Mouse (Mus musculus): ENCODE measurements around the gene Ifrd2. TPM values are rescaled to one million over a fixed set of nuclear protein-coding genes. Genes with fewer than 3 reads are reported as not detected.

Ifrd2 gene
- polyA plus RNA-seq, 1 experiment from 2014 or later = 14.5 TPM

DNA sequence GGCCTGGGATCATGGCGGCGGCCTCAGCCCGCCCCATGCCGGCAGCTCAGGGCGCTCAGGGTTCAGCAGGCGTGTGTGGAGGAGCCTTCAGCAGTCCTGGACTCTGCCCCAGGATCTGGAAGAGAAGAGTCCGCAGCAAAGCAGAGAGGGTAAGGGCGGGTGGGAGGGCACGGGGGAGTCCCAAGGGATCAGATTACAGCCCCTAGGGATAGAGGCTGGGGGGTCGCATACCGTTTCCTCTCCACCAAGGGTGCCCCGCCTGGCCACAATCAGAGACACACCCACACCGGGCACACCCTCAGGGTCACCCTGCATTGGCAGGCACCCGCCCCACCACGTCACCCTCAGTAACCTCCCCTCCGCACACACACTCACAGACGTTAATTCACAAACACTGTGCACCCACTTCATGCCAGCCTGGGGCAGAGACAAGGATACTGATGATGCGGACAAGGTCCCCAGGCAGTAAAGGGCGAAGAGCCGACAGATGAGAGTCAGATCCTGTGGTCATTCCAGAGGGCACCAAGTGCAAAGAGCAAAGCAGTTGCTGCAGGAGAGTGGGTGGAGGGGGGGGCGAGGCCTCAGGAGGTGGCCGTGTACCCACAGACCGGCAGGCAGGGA is 17.7 kb downstream of the Ifrd2 start:
- Histone ChIP-seq H3K4me1 (ENCODE audit: control insufficient read depth, insufficient read depth, low read length) (0 out of 2 replicates have a peak, but pooled peaks cover 17% of the 10 kb centered on the region), H3K9ac (replicated peaks; ENCODE audit: low read length) (no peak overlapping the region), H3K27me3 (ENCODE audit: control insufficient read depth, insufficient read depth, low read length) (no peaks in the 10 kb centered on the region), H3K9me3 (ENCODE audit: control insufficient read depth, low read length) (no peaks in the 10 kb centered on the region), H3K4me2 (ENCODE audit: low read length) (0 out of 2 replicates have a peak overlapping the region, but pooled peaks have one; percentile 5), H3K4me3 (replicated peaks; ENCODE audit: low read depth, low read length) (no peak overlapping the region), H3K36me3 (ENCODE audit: control insufficient read depth, insufficient read depth, low read length) (no peaks in the 10 kb centered on the region), H3K27ac (replicated peaks; ENCODE audit: low read depth, low read length) (no peak overlapping the region)
- WGBS = 39% methylated on average over 23 of the region's 23 CpGs
- no peak for ATAC-seq (ENCODE audit: low FRiP score, low TSS enrichment)
- no peak for DNase-seq

DNA sequence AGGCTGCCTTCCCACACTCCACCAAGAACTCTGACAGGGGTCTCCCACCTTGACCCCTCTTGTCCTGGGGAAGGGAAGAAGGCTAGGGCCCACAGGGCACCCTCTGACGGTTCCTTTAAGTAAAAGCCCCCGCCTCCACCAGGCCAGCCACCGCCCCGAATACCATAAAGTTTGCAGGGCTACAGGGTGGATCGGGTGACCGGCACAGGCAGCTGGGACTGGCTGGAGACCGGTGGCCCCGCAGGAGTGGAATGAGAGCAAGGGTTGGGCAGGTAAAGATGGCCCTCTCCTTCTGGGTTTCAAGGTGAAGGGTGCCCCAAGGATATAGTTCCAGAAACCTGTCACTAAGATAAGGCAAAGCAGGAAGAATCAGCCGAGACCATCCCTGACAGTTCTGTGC is 19.1 kb downstream of the Ifrd2 start:
- H3K27ac ChIP-seq (replicated peaks; ENCODE audit: low read depth, low read length) = no peak overlapping the region
- no peaks in the 10 kb centered on the region for H3K9me3 ChIP-seq (ENCODE audit: control insufficient read depth, low read length)
- no peak overlapping the region for H3K4me3 ChIP-seq (replicated peaks; ENCODE audit: low read depth, low read length)
- no peaks in the 10 kb centered on the region for H3K36me3 ChIP-seq (ENCODE audit: control insufficient read depth, insufficient read depth, low read length)
- H3K4me1 ChIP-seq (ENCODE audit: control insufficient read depth, insufficient read depth, low read length) = peaks cover 21% of the 10 kb centered on the region
- 20% methylated on average over 9 of the region's 9 CpGs for WGBS
- no peaks in the 10 kb centered on the region for H3K27me3 ChIP-seq (ENCODE audit: control insufficient read depth, insufficient read depth, low read length)
- ATAC-seq (ENCODE audit: low FRiP score, low TSS enrichment) (no peak), DNase-seq (no peak)
- H3K4me2 ChIP-seq (ENCODE audit: low read length) = no peak overlapping the region
- no peak overlapping the region for H3K9ac ChIP-seq (replicated peaks; ENCODE audit: low read length)

DNA sequence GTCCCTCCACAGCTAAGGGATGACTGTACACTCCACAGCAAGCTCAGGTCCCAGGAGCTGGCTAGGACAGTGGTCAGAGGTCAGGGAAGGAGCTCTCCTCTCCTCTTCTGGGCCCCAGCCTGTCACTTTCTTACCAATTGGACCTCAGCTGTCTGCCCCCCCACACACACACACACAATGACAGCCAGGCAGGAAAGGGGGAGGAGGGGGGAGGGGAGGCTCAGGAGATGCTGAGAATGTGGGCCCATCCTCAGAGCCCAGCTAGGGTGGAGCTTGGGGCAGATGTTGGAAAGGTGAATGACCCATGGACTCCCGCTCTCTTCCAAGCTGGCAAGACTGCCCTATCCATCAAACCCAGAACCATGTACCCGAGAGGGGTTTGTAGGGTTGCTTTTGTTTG is 19.6 kb downstream of the Ifrd2 start:
- no peaks in the 10 kb centered on the region for H3K27me3 ChIP-seq (ENCODE audit: control insufficient read depth, insufficient read depth, low read length)
- 72% methylated on average over 2 of the region's 2 CpGs for WGBS
- no peak overlapping the region for H3K27ac ChIP-seq (replicated peaks; ENCODE audit: low read depth, low read length)
- ATAC-seq (ENCODE audit: low FRiP score, low TSS enrichment) (no peak), DNase-seq (no peak)
- H3K4me1 ChIP-seq (ENCODE audit: control insufficient read depth, insufficient read depth, low read length) = peaks cover 26% of the 10 kb centered on the region
- no peak overlapping the region for H3K9ac ChIP-seq (replicated peaks; ENCODE audit: low read length)
- no peaks in the 10 kb centered on the region for H3K9me3 ChIP-seq (ENCODE audit: control insufficient read depth, low read length)
- no peaks in the 10 kb centered on the region for H3K36me3 ChIP-seq (ENCODE audit: control insufficient read depth, insufficient read depth, low read length)
- H3K4me3 ChIP-seq (replicated peaks; ENCODE audit: low read depth, low read length) = no peak overlapping the region
- H3K4me2 ChIP-seq (ENCODE audit: low read length) = no peak overlapping the region

DNA sequence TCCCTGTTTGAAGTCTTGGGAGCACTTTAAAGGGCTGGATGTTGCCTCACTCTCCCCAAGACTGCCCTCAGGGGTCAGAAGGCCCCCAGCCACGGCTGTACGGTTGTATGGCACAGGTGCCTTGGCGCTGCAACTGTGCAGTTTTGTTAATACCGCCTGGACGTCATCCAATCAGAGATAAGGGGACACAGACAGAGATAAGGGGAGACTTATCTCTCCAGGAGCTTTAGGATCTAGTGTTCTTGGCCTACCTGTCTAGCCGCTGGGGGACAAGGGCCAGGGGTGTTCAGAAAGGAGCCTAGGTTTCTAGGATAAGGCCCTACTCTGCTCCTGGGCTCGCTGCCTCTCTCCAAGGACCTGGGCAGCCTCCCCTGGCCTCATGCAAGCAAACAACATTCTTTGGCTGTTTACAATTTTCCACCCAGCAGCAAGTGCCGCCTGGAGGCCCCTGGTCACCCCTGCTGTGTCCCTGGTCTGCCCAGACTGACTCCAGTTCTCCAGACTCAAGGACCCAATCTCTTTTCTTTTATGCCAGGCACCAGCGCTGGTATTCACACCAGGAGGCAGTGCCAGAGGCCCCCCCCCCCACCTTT is 20.3 kb downstream of the Ifrd2 start:
- H3K27ac ChIP-seq (replicated peaks; ENCODE audit: low read depth, low read length) = no peak overlapping the region
- H3K4me3 ChIP-seq (replicated peaks; ENCODE audit: low read depth, low read length) = no peak overlapping the region
- no peak overlapping the region for H3K9ac ChIP-seq (replicated peaks; ENCODE audit: low read length)
- DNase-seq (no peak), ATAC-seq (ENCODE audit: low FRiP score, low TSS enrichment) (no peak)
- no peaks in the 10 kb centered on the region for H3K9me3 ChIP-seq (ENCODE audit: control insufficient read depth, low read length)
- no peaks in the 10 kb centered on the region for H3K36me3 ChIP-seq (ENCODE audit: control insufficient read depth, insufficient read depth, low read length)
- H3K4me2 ChIP-seq (ENCODE audit: low read length) = no peak overlapping the region
- peaks cover 25% of the 10 kb centered on the region for H3K4me1 ChIP-seq (ENCODE audit: control insufficient read depth, insufficient read depth, low read length)
- no peaks in the 10 kb centered on the region for H3K27me3 ChIP-seq (ENCODE audit: control insufficient read depth, insufficient read depth, low read length)
- WGBS = 63% methylated on average over 9 of the region's 9 CpGs

DNA sequence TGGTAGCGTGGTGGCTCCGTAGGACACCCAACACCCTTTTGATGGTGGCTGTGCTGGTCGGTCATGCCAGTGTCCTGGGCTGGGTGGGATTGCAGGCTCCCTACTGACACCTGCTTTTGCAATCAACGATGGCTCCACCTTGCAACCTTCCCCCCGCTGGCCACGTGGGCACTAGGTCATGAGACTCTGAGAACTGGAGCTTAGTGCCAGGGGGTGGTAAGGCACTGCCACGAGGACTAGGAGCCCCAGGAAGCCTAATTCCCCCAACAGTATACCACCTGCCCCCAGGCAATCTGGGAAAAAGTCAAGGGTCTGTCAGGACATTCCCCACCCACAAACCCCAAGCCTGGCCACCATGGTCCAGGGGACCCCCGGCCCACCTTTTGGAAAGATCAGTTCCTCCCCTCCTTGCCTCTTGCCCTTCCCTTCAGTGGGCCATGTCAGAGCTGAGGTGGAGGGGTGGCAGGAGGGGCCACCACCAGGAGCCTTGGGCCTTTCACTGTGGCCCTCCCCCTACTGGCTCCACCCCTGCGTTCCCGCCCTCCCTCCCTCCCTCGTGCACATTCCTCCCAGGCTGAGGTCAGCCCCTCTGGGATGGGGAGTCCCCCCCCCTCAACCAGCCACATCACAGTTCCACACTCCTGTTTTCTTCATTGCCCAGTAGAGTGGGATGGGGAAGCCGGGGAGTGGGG is 21.4 kb downstream of the Ifrd2 start, which contains the start of gene Sema3b:
TSS of gene Sema3b (minus strand) at position 489 of the 692 bp plus-strand sequence.
- Histone ChIP-seq H3K4me3 (replicated peaks; ENCODE audit: low read depth, low read length) (no peak within 1 kb of the TSS), H3K27ac (replicated peaks; ENCODE audit: low read depth, low read length) (no peak within 1 kb of the TSS), H3K27me3 (ENCODE audit: control insufficient read depth, insufficient read depth, low read length) (no peaks in the 10 kb centered on the region), H3K9ac (replicated peaks; ENCODE audit: low read length) (no peak within 1 kb of the TSS), H3K9me3 (ENCODE audit: control insufficient read depth, low read length) (no peaks in the 10 kb centered on the region), H3K4me1 (ENCODE audit: control insufficient read depth, insufficient read depth, low read length) (peaks cover 29% of the 10 kb centered on the region), H3K4me2 (ENCODE audit: low read length) (no peak within 1 kb of the TSS), H3K36me3 (ENCODE audit: control insufficient read depth, insufficient read depth, low read length) (peaks cover 2% of the 10 kb centered on the region)
- WGBS = 43% methylated on average over 12 of the region's 12 CpGs
- no peak for ATAC-seq (ENCODE audit: low FRiP score, low TSS enrichment)
- DNase-seq = no peak

DNA sequence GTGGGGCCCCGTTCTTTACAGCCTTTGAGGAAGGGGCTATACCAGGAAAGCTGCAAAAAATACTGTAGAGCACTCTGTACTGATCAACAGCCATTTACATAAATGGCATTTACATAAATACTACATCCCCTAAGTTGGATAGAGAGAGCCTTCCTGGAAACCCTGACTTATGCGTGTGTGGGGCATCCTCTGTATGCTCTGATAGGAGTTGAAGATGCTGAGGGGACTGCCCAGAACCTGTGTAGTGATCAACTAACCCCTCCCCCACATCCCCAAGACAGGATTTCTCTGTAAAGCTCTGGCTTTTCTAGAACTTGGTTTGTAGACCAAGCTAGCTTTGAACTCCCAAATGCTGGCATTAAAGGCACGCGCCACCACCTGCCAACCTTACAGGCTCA is 22.0 kb downstream of the Ifrd2 start:
- 64% methylated on average over 4 of the region's 4 CpGs for WGBS
- no peak overlapping the region for H3K4me2 ChIP-seq (ENCODE audit: low read length)
- no peak overlapping the region for H3K27ac ChIP-seq (replicated peaks; ENCODE audit: low read depth, low read length)
- no peak overlapping the region for H3K4me3 ChIP-seq (replicated peaks; ENCODE audit: low read depth, low read length)
- DNase-seq (no peak), ATAC-seq (ENCODE audit: low FRiP score, low TSS enrichment) (no peak)
- H3K9ac ChIP-seq (replicated peaks; ENCODE audit: low read length) = no peak overlapping the region
- no peaks in the 10 kb centered on the region for H3K9me3 ChIP-seq (ENCODE audit: control insufficient read depth, low read length)
- peaks cover 29% of the 10 kb centered on the region for H3K4me1 ChIP-seq (ENCODE audit: control insufficient read depth, insufficient read depth, low read length)
- peaks cover 7% of the 10 kb centered on the region for H3K36me3 ChIP-seq (ENCODE audit: control insufficient read depth, insufficient read depth, low read length)
- H3K27me3 ChIP-seq (ENCODE audit: control insufficient read depth, insufficient read depth, low read length) = no peaks in the 10 kb centered on the region

DNA sequence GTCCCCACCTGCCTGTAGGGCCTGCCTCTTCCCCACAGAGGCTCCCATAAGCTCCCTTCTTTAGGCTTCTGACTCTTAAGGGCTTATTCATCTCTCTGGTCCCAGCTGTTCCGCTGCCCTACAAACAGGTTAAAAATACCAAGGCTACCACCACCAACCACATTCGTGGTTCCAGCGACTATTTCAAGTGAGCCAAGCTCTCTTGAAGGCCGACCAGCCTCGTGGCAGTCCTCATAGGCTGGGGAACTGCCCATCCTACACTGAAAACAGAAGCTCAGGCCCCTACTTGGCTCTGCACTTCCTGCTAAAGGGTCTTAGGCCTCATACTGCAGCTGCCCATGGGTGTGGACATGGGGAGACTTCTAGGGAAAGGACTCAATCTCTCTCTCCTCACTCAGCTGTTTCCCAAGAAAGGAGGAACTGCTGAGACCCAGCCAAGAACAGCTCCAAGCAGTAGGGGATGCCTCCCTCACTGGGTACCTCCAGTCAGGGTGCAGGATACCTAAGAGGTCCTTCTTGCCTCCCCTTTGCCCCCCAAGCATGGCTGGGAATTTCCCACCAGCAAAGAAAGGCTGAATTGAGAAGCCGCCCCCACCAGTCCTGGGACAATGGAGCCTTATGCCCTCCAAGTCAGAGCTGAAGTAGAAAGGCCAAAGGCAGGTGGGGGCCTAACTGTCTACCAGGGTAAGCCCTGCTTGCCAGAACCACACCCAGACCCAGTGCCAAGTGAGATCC is 24.2 kb downstream of the Ifrd2 start:
- no peaks in the 10 kb centered on the region for H3K9me3 ChIP-seq (ENCODE audit: control insufficient read depth, low read length)
- 77% methylated on average over 6 of the region's 6 CpGs for WGBS
- ATAC-seq (ENCODE audit: low FRiP score, low TSS enrichment) = no peak; the same call in 1 of the 2 replicates
- peak overlapping the region; percentile 70 for H3K4me2 ChIP-seq (ENCODE audit: low read length)
- no peaks in the 10 kb centered on the region for H3K27me3 ChIP-seq (ENCODE audit: control insufficient read depth, insufficient read depth, low read length)
- DNase-seq = no peak
- H3K36me3 ChIP-seq (ENCODE audit: control insufficient read depth, insufficient read depth, low read length) = peaks cover 29% of the 10 kb centered on the region
- peaks cover 22% of the 10 kb centered on the region for H3K4me1 ChIP-seq (ENCODE audit: control insufficient read depth, insufficient read depth, low read length)
- H3K4me3 ChIP-seq (replicated peaks; ENCODE audit: low read depth, low read length) = peak overlapping the region; percentile 25; the same call in 1 of the 2 replicates
- H3K27ac ChIP-seq (replicated peaks; ENCODE audit: low read depth, low read length) = peak overlapping the region; percentile 100
- peak overlapping the region; percentile 80 for H3K9ac ChIP-seq (replicated peaks; ENCODE audit: low read length)

DNA sequence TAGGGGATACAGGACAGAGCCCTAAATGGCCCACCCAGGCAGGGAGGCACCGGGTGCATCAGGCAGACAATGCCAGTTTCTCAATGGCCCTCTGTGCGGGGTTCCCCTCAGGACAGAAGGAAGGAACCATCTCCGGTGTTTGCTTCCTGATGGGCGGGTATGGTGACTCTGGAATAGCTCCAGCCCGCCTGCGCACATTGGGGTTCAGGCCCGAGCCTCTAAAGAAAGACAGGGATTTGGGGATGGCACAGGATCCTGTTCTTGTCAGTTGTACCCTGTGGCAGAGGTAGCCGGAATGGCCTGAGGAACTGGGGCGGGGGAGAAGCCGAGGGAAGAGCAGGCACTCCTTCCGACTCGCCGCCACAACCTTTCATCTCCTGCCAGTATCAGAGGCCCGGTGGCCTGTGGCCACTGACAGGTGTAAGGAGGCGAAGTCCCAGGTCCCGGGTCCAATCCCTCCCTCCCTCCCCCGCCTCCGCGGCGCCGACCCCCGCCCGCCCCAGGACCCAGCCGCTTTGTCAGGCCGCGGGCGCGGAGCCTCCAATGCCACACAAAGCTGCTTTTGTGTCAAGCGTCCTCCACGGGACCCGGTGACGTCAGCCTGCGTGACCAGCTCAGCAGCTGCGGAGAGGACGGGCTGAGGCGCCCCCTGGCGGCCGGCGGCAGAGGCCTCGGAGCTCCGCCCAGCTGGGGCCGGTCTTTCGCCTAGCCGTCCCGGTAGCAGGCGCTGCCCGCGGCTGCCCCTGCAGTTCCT is 24.9 kb downstream of the Ifrd2 start:
- peak overlapping the region; percentile 80 for H3K9ac ChIP-seq (replicated peaks; ENCODE audit: low read length)
- H3K27me3 ChIP-seq (ENCODE audit: control insufficient read depth, insufficient read depth, low read length) = no peaks in the 10 kb centered on the region
- 1% methylated on average over 48 of the region's 48 CpGs for WGBS
- H3K4me3 ChIP-seq (replicated peaks; ENCODE audit: low read depth, low read length) = peak overlapping the region; percentile 25
- H3K9me3 ChIP-seq (ENCODE audit: control insufficient read depth, low read length) = no peaks in the 10 kb centered on the region
- peak overlapping the region; percentile 100 for H3K27ac ChIP-seq (replicated peaks; ENCODE audit: low read depth, low read length)
- ATAC-seq (ENCODE audit: low FRiP score, low TSS enrichment) (peak; percentile 92), DNase-seq (peak; percentile 99)
- peaks cover 22% of the 10 kb centered on the region for H3K4me1 ChIP-seq (ENCODE audit: control insufficient read depth, insufficient read depth, low read length)
- peak overlapping the region; percentile 70 for H3K4me2 ChIP-seq (ENCODE audit: low read length)
- peaks cover 35% of the 10 kb centered on the region for H3K36me3 ChIP-seq (ENCODE audit: control insufficient read depth, insufficient read depth, low read length)

Measured in midbrain, embryonic 14.5 days (tissue).